Mouse (Mus musculus) forelimb bud, embryonic 11.5 days (tissue): ENCODE data around the gene Tnfrsf13c.

Source experiments
- DNase-seq: peaks from one replicate; pipeline ENCODE4 v3.0.0-alpha.2; 2012; ENCODE audit warnings: low read depth, low spot score

Gene Tnfrsf13c

DNA sequence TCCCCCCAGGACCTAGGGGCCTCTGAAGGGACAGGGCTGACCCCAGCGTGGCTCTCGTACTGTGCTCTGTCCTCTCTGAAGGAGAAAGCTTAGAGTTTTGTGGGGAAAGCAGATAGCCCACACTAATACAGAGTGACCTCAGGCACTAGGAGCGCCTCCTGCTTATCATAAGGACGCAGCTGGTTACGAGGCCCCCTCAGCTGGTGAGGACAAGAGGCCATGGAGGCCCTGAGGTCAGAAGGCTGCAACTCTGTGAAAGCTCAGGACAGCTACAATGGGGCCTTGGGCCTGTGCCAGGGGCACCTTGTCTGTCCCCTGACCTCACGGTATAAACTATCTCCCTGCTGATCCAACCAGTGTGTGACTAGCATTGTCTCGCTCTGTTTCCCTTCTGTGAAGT is 40.0 kb downstream of the Tnfrsf13c start:
- no peak for DNase-seq

DNA sequence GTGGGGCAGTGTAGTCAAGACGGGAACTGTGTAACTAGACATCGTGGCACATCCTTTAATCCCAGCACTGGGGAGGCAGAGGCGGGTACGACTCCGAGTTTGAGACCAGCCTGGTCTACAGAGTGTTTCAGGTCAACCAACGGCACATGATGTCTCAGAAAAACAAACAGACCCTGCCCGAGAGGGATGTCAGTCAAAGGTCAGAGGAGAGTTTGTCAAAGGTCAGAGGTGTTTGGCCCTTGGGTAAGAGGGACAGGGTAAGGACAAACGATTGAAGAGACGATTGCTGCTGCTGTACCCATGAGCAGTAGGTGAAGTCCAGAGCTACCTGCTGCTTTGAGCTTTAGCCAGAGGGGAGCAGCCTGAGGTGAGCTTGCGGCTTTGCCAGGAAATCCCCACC is 40.6 kb downstream of the Tnfrsf13c start:
- no peak for DNase-seq

DNA sequence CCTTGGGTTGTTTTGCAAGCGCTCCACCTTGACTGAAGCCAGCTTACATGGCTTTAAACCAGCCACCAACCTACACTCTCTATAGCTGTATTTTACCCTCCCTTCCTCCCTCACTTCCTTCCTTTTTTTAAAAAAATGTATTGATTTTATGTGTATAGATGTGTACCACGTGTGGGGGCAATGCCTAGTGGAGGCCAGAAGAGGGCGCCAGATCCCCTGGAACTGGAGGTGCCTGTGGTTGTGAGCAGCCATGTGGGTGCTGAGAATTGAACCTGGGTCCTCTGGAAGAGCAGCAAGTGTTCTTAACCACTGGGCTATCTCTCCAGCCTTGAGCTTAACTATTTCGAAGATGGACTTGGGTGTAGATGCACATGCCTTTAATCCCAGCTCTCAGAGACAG is 41.9 kb downstream of the Tnfrsf13c start:
- no peak for DNase-seq

DNA sequence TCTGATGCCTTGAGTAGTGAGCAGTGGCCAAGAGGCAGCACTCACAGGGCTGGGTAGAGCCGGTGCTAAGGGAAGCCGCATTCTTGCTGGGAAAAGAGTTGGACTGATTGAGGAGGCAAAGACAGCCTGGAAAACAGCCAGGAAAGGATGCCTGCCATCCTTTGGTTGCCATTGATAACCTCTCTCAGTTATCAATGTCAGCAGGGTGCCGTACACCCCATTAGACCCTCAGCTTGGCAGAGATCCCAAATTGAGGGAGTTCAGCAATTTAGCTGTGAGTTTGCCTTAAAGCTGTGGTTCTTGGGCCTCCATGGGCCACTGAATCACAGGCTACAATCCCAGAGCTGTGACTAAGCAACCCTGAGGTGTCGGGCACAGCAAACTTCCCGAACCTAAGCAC is 43.0 kb downstream of the Tnfrsf13c start:
- DNase-seq: no peak

DNA sequence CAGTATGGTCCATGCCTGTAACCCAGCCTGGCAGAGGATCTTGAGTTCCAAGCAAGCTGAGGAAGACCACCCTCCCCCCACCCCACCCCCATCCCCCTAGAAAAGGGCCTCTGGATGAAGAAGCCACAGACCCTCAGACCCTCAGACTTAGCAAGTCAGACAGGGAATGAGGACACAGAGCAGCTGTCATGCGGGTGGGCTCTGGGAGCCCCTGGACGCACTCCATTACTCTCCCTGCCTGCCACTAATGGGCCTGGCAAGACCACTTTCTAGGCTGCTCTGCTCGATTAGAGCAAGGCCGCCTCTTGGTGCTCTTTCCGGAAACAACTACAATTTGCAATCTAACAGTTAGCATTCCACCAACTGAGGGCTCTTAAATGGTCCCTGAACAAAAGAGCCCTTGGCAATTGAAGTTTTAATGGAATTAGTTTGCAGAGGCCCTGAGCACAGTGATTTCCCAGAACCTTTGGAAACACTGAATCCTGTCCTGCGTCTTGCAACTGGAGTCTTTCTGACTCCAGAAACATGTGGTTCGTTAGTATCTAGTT is 46.4 kb downstream of the Tnfrsf13c start:
- no peak for DNase-seq

DNA sequence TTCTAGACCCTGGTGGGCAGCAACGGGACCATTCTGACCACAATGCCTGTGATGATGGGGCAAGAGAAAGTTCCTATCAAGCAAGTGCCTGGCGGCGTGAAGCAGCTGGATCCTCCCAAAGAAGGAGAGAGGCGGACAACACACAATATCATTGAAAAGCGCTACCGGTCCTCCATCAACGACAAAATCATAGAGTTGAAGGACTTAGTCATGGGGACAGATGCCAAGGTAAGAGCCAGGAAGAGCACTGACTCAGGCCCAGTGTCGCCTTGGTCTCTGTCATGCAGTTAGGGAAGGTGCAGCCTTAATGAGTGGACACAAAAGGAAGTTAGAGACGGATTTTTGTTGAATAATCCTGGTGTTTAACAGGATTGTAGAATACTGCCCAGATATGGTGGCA is 49.1 kb downstream of the Tnfrsf13c start:
- DNase-seq: no peak

DNA sequence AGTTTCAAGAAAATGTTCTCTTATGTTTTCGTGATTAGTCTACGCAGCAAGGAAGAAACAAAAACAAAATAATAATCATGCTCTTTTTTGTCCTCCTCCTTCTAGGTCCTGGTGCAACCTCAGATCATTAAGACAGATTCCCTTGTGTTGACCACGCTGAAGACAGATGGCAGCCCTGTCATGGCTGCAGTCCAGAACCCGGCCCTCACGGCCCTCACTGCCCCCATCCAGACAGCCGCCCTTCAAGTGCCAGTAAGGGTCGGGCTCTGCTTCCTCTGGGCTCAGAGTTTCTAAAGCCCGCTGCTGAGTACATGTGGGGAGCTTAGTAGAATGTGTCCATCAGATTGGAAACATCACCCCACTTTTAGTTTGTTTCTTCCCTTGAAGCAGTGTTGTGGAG is 51.5 kb downstream of the Tnfrsf13c start:
- no peak for DNase-seq
